8 mouse cellular contexts compared by ENCODE assay signal in genomic region chr16:44494441-44495108, GRCm38 (mm10).
A peak's percentile ranks its signal among the peaks of the same experiment; 100 is the strongest.
DNase-seq lines count a peak whose midpoint lies in the region; ATAC-seq and TF ChIP-seq lines count a peak whose summit lies in the region.

No protein-coding gene starts in this region.

- no peaks in the 10 kb centered on the region for H3K27me3 ChIP-seq in embryonic facial prominence, embryonic 10.5 days (replicated peaks; ENCODE audit: low read depth, poor library complexity, severe bottlenecking)
- H3K27me3 ChIP-seq in midbrain, embryonic 16.5 days (ENCODE audit: control insufficient read depth, insufficient read depth, low read depth, low read length), result no peaks in the 10 kb centered on the region
- H3K27me3 ChIP-seq in thymus, adult 2 months (ENCODE audit: control insufficient read depth, insufficient read depth, low read length), result no peaks in the 10 kb centered on the region

- no peak overlapping the region for H3K4me2 ChIP-seq in midbrain, embryonic 16.5 days (ENCODE audit: low read length)

- H3K27ac ChIP-seq in embryonic facial prominence, embryonic 10.5 days (replicated peaks), result peak overlapping the region; percentile 74
- H3K27ac ChIP-seq in midbrain, embryonic 16.5 days (ENCODE audit: low read length), result peak overlapping the region; percentile 39; the same call in 1 of the 2 replicates
- no peak overlapping the region for H3K27ac ChIP-seq in thymus, adult 2 months (ENCODE audit: control insufficient read depth, insufficient read depth, low read length)

- intact Hi-C loops in left cerebral cortex, postnatal 4 days (cut with DNase I), result loop anchor here (5.0 kb wide), 1 partner anchor 63 kb away; the partner anchor contains the start of gene Boc

- H3K4me1 ChIP-seq in embryonic facial prominence, embryonic 10.5 days, result peaks cover 32% of the 10 kb centered on the region
- peaks cover 7% of the 10 kb centered on the region; the same call in 1 of the 2 replicates for H3K4me1 ChIP-seq in midbrain, embryonic 16.5 days (ENCODE audit: control insufficient read depth, insufficient read depth, low read length)
- H3K4me1 ChIP-seq in thymus, adult 2 months (replicated peaks; ENCODE audit: control insufficient read depth, insufficient read depth, low read length), result no peaks in the 10 kb centered on the region

- TF ChIP-seq POLR2A in thymus, adult 2 months (IDR thresholded peaks at IDR 0.05; ENCODE audit: control insufficient read depth, extremely low read depth, insufficient read depth, low read length, poor library complexity), result no peak

- no peak for TF ChIP-seq CTCF in thymus, adult 2 months (IDR thresholded peaks at IDR 0.05; ENCODE audit: borderline replicate concordance, control insufficient read depth, extremely low read depth, insufficient read depth, low read length, poor library complexity)

- H3K4me3 ChIP-seq in embryonic facial prominence, embryonic 10.5 days, result no peak overlapping the region
- no peak overlapping the region for H3K4me3 ChIP-seq in midbrain, embryonic 16.5 days (ENCODE audit: low read depth, low read length)
- no peak overlapping the region for H3K4me3 ChIP-seq in thymus, adult 2 months (ENCODE audit: control insufficient read depth, insufficient read depth, low read length)

- peaks cover 94% of the 10 kb centered on the region for H3K36me3 ChIP-seq in embryonic facial prominence, embryonic 10.5 days (replicated peaks)
- 0 out of 2 replicates have a peak, but pooled peaks cover 3% of the 10 kb centered on the region for H3K36me3 ChIP-seq in midbrain, embryonic 16.5 days (ENCODE audit: control insufficient read depth, insufficient read depth, low read length)
- no peaks in the 10 kb centered on the region for H3K36me3 ChIP-seq in thymus, adult 2 months (ENCODE audit: control insufficient read depth, insufficient read depth, low read length)

- DNase-seq in left cerebral cortex, postnatal 4 days, result peak; percentile 76
- DNase-seq in left cerebral cortex, adult 9 months (ENCODE audit: low spot score in 2 of 2), result no peak
- peak; percentile 61 for DNase-seq in embryonic facial prominence, embryonic 10.5 days (ENCODE audit: low spot score)
- DNase-seq in induced T-regulatory cell, adult 2 months (ENCODE audit: low read depth), result peak; percentile 20
- DNase-seq in layer of hippocampus, adult 9-10 months (ENCODE audit: low spot score), result no peak
- no peak for DNase-seq in thymus, adult 2 months

- H3K9me3 ChIP-seq in embryonic facial prominence, embryonic 10.5 days, result 0 out of 2 replicates have a peak, but pooled peaks cover 3% of the 10 kb centered on the region
- H3K9me3 ChIP-seq in midbrain, embryonic 16.5 days (replicated peaks; ENCODE audit: control insufficient read depth, low read length, poor library complexity, severe bottlenecking), result no peaks in the 10 kb centered on the region

- H3K9ac ChIP-seq in midbrain, embryonic 16.5 days (ENCODE audit: low read depth, low read length), result 0 out of 2 replicates have a peak overlapping the region, but pooled peaks have one; percentile 6

- no peak for ATAC-seq in midbrain, embryonic 16.5 days
- ATAC-seq in frontal cortex, adult (ENCODE audit: low TSS enrichment), result no peak

- 47% methylated on average over 8 of the region's 8 CpGs for WGBS in embryonic facial prominence, embryonic 10.5 days
- WGBS in midbrain, embryonic 16.5 days, result 46% methylated on average over 8 of the region's 8 CpGs
- 29% methylated on average over 8 of the region's 8 CpGs for WGBS in thymus, adult 2 months

Comparison
In these comparisons a context has a peak if more than half of its experiments do, and no peak if none do; other contexts are left out.
1. DNase-seq: peak in left cerebral cortex, postnatal 4 days (single experiment), embryonic facial prominence, embryonic 10.5 days (single experiment) and induced T-regulatory cell, adult 2 months (single experiment); none in left cerebral cortex, adult 9 months (0 of 2), layer of hippocampus, adult 9-10 months (single experiment) and thymus, adult 2 months (single experiment).